In the genomic region with DNA sequence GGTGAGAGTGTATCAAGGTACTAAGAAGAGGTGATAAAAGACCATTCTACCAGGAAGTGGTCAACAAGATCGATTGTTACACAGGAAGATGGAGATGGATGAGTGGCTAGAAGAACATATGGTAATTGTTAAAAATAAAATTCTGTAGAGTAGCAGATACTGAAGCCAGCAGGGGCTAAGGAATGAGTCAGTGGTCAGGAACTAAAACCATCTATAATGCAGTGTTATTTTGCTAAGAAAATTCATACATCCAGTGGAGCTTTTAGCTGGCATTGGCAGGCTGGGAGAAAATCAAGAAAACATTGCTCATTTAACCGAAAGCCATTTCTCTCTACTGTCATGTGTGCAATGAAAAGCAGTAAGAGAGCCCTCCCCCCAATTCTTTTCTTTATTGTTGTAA, we compare ENCODE assay signal across 32 mouse cellular contexts.
"Had no signal": no experiment of that assay in that cellular context is flagged by ENCODE, and none has a peak within 500 bp of the region (broad histone marks: within the 10 kb centered on the region; RNA-seq: fewer than 3 reads in every experiment).

No protein-coding gene starts in this region.

- H3K27me3 ChIP-seq: limb, embryonic 12.5 days; limb, embryonic 13.5 days; limb, embryonic 15.5 days; liver, embryonic 12.5 days; liver, embryonic 13.5 days; liver, embryonic 15.5 days; lung, embryonic 15.5 days; megakaryocyte, embryonic 14.5 days; midbrain, embryonic 12.5 days; midbrain, embryonic 13.5 days; midbrain, embryonic 15.5 days; neural tube, embryonic 12.5 days had no signal

- H3K9me3 ChIP-seq: limb, embryonic 10.5 days; limb, embryonic 12.5 days; limb, embryonic 13.5 days; limb, embryonic 15.5 days; liver, embryonic 12.5 days; liver, embryonic 13.5 days; liver, embryonic 15.5 days; lung, embryonic 15.5 days; megakaryocyte, embryonic 14.5 days; midbrain, embryonic 10.5 days; midbrain, embryonic 12.5 days; midbrain, embryonic 13.5 days; midbrain, embryonic 15.5 days; neural tube, embryonic 12.5 days had no signal

- H3K4me3 ChIP-seq: limb, embryonic 10.5 days; limb, embryonic 12.5 days; limb, embryonic 13.5 days; limb, embryonic 15.5 days; liver, embryonic 12.5 days; liver, embryonic 13.5 days; liver, embryonic 15.5 days; lung, embryonic 15.5 days; megakaryocyte, embryonic 14.5 days; midbrain, embryonic 10.5 days; midbrain, embryonic 12.5 days; midbrain, embryonic 13.5 days; midbrain, embryonic 15.5 days; myocyte; neural tube, embryonic 12.5 days had no signal

- H3K36me3 ChIP-seq: limb, embryonic 10.5 days; limb, embryonic 12.5 days; limb, embryonic 13.5 days; limb, embryonic 15.5 days; liver, embryonic 12.5 days; liver, embryonic 13.5 days; liver, embryonic 15.5 days; lung, embryonic 15.5 days; midbrain, embryonic 10.5 days; midbrain, embryonic 12.5 days; midbrain, embryonic 13.5 days; midbrain, embryonic 15.5 days; neural tube, embryonic 12.5 days had no signal

- DNase-seq: left cerebral cortex, postnatal 4 days; liver; liver, embryonic 13.5 days; liver, postnatal 0 days; lung, adult 18-20 months; lung, adult 2 months; lung, embryonic 14.5 days; lung, postnatal 10 days; lung, postnatal 14 days; lung, postnatal 36 days; lung, postnatal 4 days; midbrain, embryonic 14.5 days had no signal

- H3K4me1 ChIP-seq: limb, embryonic 10.5 days; limb, embryonic 12.5 days; limb, embryonic 13.5 days; limb, embryonic 15.5 days; liver, embryonic 12.5 days; liver, embryonic 13.5 days; liver, embryonic 15.5 days; lung, embryonic 15.5 days; megakaryocyte, embryonic 14.5 days; midbrain, embryonic 10.5 days; midbrain, embryonic 12.5 days; midbrain, embryonic 13.5 days; midbrain, embryonic 15.5 days; neural tube, embryonic 12.5 days had no signal

- H3K9ac ChIP-seq: limb, embryonic 12.5 days; limb, embryonic 13.5 days; limb, embryonic 15.5 days; liver, embryonic 12.5 days; liver, embryonic 13.5 days; liver, embryonic 14.5 days; liver, embryonic 15.5 days; liver, postnatal 0 days; lung, embryonic 14.5 days; lung, embryonic 15.5 days; midbrain, embryonic 12.5 days; midbrain, embryonic 13.5 days; midbrain, embryonic 15.5 days; neural tube, embryonic 12.5 days had no signal

- ATAC-seq: liver, embryonic 12.5 days; liver, postnatal 0 days; lung, postnatal 0 days; midbrain, embryonic 13.5 days; midbrain, embryonic 15.5 days; midbrain, embryonic 16.5 days had no signal

- H3K4me2 ChIP-seq: limb, embryonic 12.5 days; limb, embryonic 13.5 days; limb, embryonic 15.5 days; liver, embryonic 11.5 days; liver, embryonic 12.5 days; liver, embryonic 13.5 days; liver, embryonic 15.5 days; lung, embryonic 14.5 days; lung, embryonic 15.5 days; midbrain, embryonic 11.5 days; midbrain, embryonic 12.5 days; midbrain, embryonic 13.5 days; midbrain, embryonic 15.5 days; neural tube, embryonic 12.5 days had no signal

- H3K27ac ChIP-seq: limb, embryonic 10.5 days; limb, embryonic 12.5 days; limb, embryonic 13.5 days; limb, embryonic 15.5 days; liver, embryonic 12.5 days; liver, embryonic 13.5 days; liver, embryonic 14.5 days; liver, embryonic 15.5 days; lung, embryonic 15.5 days; macrophage; midbrain, embryonic 10.5 days; midbrain, embryonic 12.5 days; midbrain, embryonic 13.5 days; midbrain, embryonic 15.5 days; neural tube, embryonic 12.5 days had no signal
